Mouse (Mus musculus): ENCODE measurements around the gene Nbeal2.

GRCm38 (mm10) chr9:110659521-110659920, 5.6 kb upstream of the Nbeal2 start:
- TF ChIP-seq CTCF (IDR thresholded peaks at IDR 0.05; ENCODE audit: extremely low read depth, insufficient read length, insufficient replicate concordance, low read depth, low read length) (no peak), POLR2A (IDR thresholded peaks at IDR 0.05; ENCODE audit: low read depth, low read length) (no peak)

Measured in small intestine, adult 2 months (tissue).